In the genomic region with DNA sequence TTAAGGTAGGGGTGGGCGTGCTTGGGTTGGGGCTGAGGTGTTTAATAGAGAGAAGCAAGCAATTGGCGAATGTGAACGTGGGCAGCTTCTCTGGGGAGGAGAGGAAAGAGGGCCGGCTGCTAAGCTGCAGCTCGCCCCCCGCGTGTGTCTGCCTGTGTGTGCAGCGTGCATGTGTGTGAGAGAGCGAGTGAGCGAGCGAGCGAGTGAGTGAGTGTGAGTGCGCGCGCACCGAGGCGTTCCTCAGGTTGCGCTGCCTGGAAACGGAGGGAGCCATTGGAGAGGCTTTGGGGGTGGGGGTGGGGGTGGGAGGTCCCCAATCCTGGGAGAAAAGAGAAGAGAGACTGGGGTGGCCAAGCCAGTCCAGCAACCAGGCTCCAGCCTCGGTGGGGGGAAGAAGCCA, we compare ENCODE assay signal across 8 mouse cellular contexts.
DNase-seq lines count a peak whose midpoint lies in the region.

No protein-coding gene starts in this region.

- peak overlapping the region; percentile 58 for H3K4me3 ChIP-seq in heart, embryonic 10.5 days

- no peaks in the 10 kb centered on the region for H3K9me3 ChIP-seq in heart, embryonic 10.5 days

- WGBS in heart, embryonic 10.5 days: under 1% methylated on average over 20 of the region's 20 CpGs

- intact Hi-C loops in left cerebral cortex, postnatal 36 days (cut with DNase I): loop anchor here (5.0 kb wide), 2 partner anchors 114 to 404 kb away; no protein-coding TSS in a partner anchor

- no peak overlapping the region for H3K27ac ChIP-seq in heart, embryonic 10.5 days

- H3K36me3 ChIP-seq in heart, embryonic 10.5 days: no peaks in the 10 kb centered on the region

- peaks cover 84% of the 10 kb centered on the region for H3K27me3 ChIP-seq in heart, embryonic 10.5 days (ENCODE audit: insufficient read depth, poor library complexity, severe bottlenecking)

- DNase-seq in heart, embryonic 10.5 days (ENCODE audit: low spot score): peak; percentile 68
- no peak for DNase-seq in heart, adult 11 months
- DNase-seq in R1 (ENCODE audit: low read depth, low spot score): peak; percentile 36
- peak; percentile 16 for DNase-seq in forelimb bud, embryonic 11.5 days (ENCODE audit: low read depth, low spot score)
- DNase-seq in left cerebral cortex, postnatal 36 days (ENCODE audit: low spot score in 2 of 2): peak; percentile 48 to 52
- peak; percentile 78 for DNase-seq in right cerebral cortex, postnatal 14 days
- no peak for DNase-seq in Muller cell, postnatal 12 days (ENCODE audit: inconsistent ontology term)
- DNase-seq in testis, postnatal 14 days (ENCODE audit: low spot score): no peak

- peaks cover 18% of the 10 kb centered on the region for H3K4me1 ChIP-seq in heart, embryonic 10.5 days

Comparison
In these comparisons a context has a peak if more than half of its experiments do, and no peak if none do; other contexts are left out.
1. DNase-seq: peak in heart, embryonic 10.5 days (single experiment), R1 (single experiment), forelimb bud, embryonic 11.5 days (single experiment), left cerebral cortex, postnatal 36 days (2 of 2) and right cerebral cortex, postnatal 14 days (single experiment); none in heart, adult 11 months (single experiment), Muller cell, postnatal 12 days (single experiment) and testis, postnatal 14 days (single experiment).